Mouse (Mus musculus) Muller cell, postnatal 12 days (primary cell): ENCODE measurements at regions not wholly inside any gene's neighbourhood (a gene's known extent, or its start where the extent isn't known, plus 50 kb on each side); places are given as distances from the start of the nearest gene placed in this dataset.

Experiments used
- DNase-seq: peaks from one replicate; pipeline ENCODE4 v3.0.0-alpha.2; 2015; ENCODE audit errors: inconsistent ontology term

DNA sequence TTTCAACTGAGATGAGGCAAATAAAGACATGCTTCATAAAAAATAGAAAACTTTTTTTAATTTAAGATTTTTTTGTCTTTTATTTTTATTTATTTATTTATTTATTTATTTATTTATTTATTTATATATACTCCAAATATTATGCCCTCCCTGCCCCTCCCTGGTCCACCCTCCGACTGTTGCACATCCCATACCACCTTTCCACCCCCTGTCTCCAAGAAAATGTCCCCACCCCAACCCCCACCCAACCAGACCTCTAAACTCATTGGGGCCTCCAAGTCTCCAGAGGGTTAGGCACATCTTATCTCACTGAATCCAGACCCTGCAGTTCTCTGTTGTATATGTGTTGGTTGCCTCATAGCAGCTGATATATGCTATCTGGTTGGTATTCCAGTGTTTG lies 821.2 kb upstream of the Cdh7 start:
- no peak for DNase-seq

GRCm38 (mm10) chr1:109170838-109171237 lies 811.4 kb upstream of the Cdh7 start:
- DNase-seq, result peak; percentile 2

DNA sequence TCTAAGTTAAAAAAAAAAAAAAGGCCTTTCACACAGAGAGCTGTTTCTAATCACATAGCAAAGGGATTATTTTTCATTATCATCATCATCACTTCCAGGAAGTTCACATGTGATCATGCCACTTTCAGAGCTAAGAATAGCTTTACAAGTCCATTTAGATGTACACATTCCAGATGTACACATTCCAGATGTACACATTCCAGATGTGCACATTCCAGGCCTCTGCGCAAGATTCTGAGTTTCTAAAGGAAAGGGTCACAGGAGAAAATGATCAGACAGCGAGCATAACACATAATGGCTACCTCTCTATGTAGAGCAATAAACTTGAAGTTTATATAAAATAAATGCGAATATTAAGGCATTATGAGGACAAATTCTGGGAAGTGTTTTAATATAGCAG lies 795.7 kb upstream of the Cdh7 start:
- DNase-seq, result no peak

GRCm38 (mm10) chr1:109220088-109220487 lies 762.1 kb upstream of the Cdh7 start:
- DNase-seq, result no peak

- DNase-seq, result no peak
Observed at GRCm38 (mm10) chr1:109223571-109223970, 758.7 kb upstream of the Cdh7 start.
